Mouse (Mus musculus) forebrain, embryonic 16.5 days (tissue): Measurements from ENCODE around the gene Klb. TPM values are rescaled to one million over a fixed set of nuclear protein-coding genes. Genes with fewer than 3 reads are reported as not detected.

Source experiments
- ATAC-seq: fragments of 200-750 bp; cut with Nextera tagmentation; 2 replicates; pipeline ENCODE4 v1.8.0; 2017; ENCODE audit warnings: mild to moderate bottlenecking, moderate library complexity
- H3K27ac ChIP-seq: fragments of 300-500 bp; sonication (generic); 2 replicates; pipeline ENCODE4 v1.5.1; 2014; ENCODE audit warnings: low read length, control low read depth
- H3K27me3 ChIP-seq: fragments of 300-500 bp; sonication (generic); replicated peaks from 2 replicates; pipeline ENCODE4 v1.6.1; 2014; ENCODE audit warnings: low read length; ENCODE audit not compliant: control insufficient read depth, insufficient read depth
- H3K36me3 ChIP-seq: fragments of 300-500 bp; sonication (generic); 2 replicates; pipeline ENCODE4 v1.6.1; 2014; ENCODE audit not compliant: control insufficient read depth, insufficient read depth
- H3K4me1 ChIP-seq: fragments of 300-500 bp; sonication (generic); replicated peaks from 2 replicates; pipeline ENCODE4 v1.6.1; 2014; ENCODE audit warnings: low read length; ENCODE audit not compliant: control insufficient read depth, insufficient read depth
- H3K4me2 ChIP-seq: fragments of 300-500 bp; sonication (generic); 2 replicates; pipeline ENCODE4 v1.6.1; 2014; ENCODE audit warnings: mild to moderate bottlenecking, low read length, control low read depth
- H3K4me3 ChIP-seq: fragments of 300-500 bp; sonication (generic); replicated peaks from 2 replicates; pipeline ENCODE4 v1.5.1; 2014; ENCODE audit warnings: mild to moderate bottlenecking, low read length, control low read depth
- H3K9ac ChIP-seq: fragments of 300-500 bp; sonication (generic); replicated peaks from 2 replicates; pipeline ENCODE4 v1.6.1; 2014; ENCODE audit warnings: low read depth, low read length, control low read depth
- H3K9me3 ChIP-seq: fragments of 300-500 bp; sonication (generic); 2 replicates; pipeline ENCODE4 v1.6.1; 2016; ENCODE audit warnings: low read length; ENCODE audit not compliant: control insufficient read depth
- WGBS: fragments of 180-500 bp; shearing (Covaris S2); extraction: QIAGEN DNeasy Blood & Tissue Kit; methylation state at CpG from one replicate; pipeline ENCODE4 v1.1.7; 2014; 5-methylcytosine and 5-hydroxymethylcytosine counted together
- polyA plus RNA-seq: library from polyadenylated mRNA; unstranded; fragments of >200 nt; fragmentation: Nextera tagmentation; extraction: Ambion mirVana; gene quantifications from 2 replicates; pipeline ENCODE4 v1.2.1, GENCODE M21; 2015

Klb gene
- polyA plus RNA-seq, 1 experiment from 2014 or later = 0.09 TPM

DNA sequence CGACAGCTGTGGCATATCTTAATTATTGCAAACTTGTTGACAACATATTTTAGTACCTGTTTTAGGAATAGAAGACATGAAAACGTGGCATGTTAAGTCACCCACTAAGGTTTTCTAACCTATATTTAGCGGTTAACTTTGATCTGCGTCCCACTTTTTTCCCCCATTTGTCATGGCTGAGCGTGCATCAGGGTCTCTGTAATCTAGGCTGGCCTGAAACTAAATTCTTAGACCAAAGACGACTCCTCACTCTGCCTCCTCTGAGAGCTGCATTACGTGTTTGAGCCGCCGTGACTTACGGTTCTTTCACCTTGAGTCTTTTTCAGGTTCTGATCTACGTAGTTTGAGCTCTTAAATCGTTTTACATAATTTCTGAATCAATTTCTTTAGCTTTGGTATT lies 43.6 kb downstream of the Klb start:
- peak overlapping the region; percentile 65; the same call in 1 of the 2 replicates for H3K27ac ChIP-seq
- peaks cover 20% of the 10 kb centered on the region for H3K4me1 ChIP-seq
- no peaks in the 10 kb centered on the region for H3K27me3 ChIP-seq
- 2% methylated on average over 12 of the region's 12 CpGs for WGBS
- H3K4me2 ChIP-seq = peak overlapping the region; percentile 91
- H3K36me3 ChIP-seq = peaks cover 20% of the 10 kb centered on the region; the same call in 1 of the 2 replicates
- H3K9ac ChIP-seq = peak overlapping the region; percentile 75
- H3K4me3 ChIP-seq = peak overlapping the region; percentile 57
- peak; percentile 29 for ATAC-seq
- H3K9me3 ChIP-seq = no peaks in the 10 kb centered on the region

DNA sequence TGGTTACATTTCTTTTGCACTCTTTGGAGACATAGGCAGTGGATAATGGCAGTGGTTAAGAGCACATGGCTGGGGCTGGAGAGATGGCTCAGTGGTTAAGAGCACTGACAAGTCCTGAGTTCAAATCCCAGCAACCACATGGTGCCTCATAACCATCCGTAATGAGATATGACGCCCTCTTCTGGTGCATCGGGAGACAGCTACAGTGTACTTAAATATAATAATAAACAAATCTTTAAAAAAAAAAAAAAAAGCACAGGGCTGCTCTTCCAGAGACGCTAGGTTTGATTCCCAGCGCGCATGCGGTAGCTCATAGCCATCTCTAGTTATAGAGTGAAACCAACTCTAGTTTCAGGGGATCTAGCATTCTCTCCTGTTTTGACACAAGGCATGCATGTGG lies 46.3 kb downstream of the Klb start:
- WGBS = 91% methylated on average over 7 of the region's 7 CpGs
- H3K27ac ChIP-seq = no peak overlapping the region
- H3K27me3 ChIP-seq = no peaks in the 10 kb centered on the region
- peaks cover 11% of the 10 kb centered on the region for H3K36me3 ChIP-seq
- no peak overlapping the region for H3K9ac ChIP-seq
- no peaks in the 10 kb centered on the region for H3K9me3 ChIP-seq
- peaks cover 15% of the 10 kb centered on the region for H3K4me1 ChIP-seq
- no peak for ATAC-seq
- no peak overlapping the region for H3K4me2 ChIP-seq
- H3K4me3 ChIP-seq = no peak overlapping the region

DNA sequence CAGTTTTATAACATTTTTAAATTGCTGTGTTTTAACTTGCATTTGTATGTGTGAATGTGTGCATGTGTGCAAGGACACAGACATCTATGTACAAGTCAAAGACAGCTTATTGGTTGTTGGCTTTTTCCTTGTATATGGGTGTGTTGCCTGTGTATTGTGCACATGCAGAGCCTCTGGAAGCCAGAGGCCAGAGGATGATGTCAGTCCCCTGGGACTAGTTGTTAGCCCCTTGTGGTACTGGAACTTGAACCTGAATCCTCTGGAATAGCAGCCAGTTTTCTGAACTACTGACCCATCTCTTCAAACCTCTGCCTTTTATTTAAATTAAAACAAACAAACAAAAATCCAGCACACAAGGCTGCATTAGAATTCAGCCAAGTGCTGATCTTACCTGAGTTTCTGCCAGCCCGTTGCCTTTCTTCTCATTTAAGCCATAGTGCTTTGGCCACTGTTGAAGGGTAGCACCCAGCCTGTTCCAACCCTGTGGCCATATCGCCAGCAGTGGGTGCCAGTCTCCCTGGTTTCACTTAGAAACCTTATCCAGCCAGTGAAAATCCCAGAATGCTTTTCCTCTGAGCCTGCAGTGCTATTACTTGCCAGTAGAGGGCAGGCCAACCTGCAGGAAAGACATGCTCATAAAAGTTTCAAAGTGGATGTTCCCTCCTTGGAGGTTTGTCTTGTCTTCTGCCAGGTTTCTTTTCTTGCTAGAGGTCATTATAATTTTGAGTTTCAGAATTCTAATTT lies 53.3 kb downstream of the Klb start:
- no peak overlapping the region for H3K9ac ChIP-seq
- H3K27ac ChIP-seq = no peak overlapping the region
- H3K27me3 ChIP-seq = no peaks in the 10 kb centered on the region
- WGBS = 24% methylated on average over 2 of the region's 2 CpGs
- no peak overlapping the region for H3K4me3 ChIP-seq
- peaks cover 35% of the 10 kb centered on the region for H3K36me3 ChIP-seq
- no peaks in the 10 kb centered on the region for H3K4me1 ChIP-seq
- no peak overlapping the region for H3K4me2 ChIP-seq
- peak; percentile 69; the same call in 1 of the 2 replicates for ATAC-seq
- H3K9me3 ChIP-seq = no peaks in the 10 kb centered on the region

DNA sequence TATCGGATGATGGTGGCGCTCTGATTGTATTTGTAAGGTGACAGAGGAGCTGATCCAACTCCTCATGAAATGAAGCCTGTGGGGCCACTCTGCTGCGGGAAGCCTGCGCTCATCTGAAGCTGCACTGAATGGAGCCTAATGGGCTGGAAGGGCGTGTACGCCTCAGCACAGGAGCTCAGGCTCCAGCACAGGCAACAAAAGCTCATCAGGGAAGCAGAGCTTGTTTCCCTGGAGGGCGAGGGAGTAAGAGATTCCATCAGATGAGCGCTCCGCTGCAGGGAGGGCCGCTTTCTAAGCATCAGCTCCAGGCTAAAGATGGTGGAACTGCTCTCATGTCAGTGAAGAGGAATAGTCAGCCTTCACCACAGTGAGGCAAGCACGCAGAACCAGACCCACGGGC lies 59.9 kb downstream of the Klb start:
- H3K36me3 ChIP-seq = peaks cover 29% of the 10 kb centered on the region
- no peak overlapping the region for H3K9ac ChIP-seq
- no peaks in the 10 kb centered on the region for H3K27me3 ChIP-seq
- no peak overlapping the region for H3K27ac ChIP-seq
- H3K4me1 ChIP-seq = no peaks in the 10 kb centered on the region
- no peaks in the 10 kb centered on the region for H3K9me3 ChIP-seq
- WGBS = 13% methylated on average over 12 of the region's 12 CpGs
- H3K4me2 ChIP-seq = no peak overlapping the region
- H3K4me3 ChIP-seq = no peak overlapping the region
- no peak for ATAC-seq

DNA sequence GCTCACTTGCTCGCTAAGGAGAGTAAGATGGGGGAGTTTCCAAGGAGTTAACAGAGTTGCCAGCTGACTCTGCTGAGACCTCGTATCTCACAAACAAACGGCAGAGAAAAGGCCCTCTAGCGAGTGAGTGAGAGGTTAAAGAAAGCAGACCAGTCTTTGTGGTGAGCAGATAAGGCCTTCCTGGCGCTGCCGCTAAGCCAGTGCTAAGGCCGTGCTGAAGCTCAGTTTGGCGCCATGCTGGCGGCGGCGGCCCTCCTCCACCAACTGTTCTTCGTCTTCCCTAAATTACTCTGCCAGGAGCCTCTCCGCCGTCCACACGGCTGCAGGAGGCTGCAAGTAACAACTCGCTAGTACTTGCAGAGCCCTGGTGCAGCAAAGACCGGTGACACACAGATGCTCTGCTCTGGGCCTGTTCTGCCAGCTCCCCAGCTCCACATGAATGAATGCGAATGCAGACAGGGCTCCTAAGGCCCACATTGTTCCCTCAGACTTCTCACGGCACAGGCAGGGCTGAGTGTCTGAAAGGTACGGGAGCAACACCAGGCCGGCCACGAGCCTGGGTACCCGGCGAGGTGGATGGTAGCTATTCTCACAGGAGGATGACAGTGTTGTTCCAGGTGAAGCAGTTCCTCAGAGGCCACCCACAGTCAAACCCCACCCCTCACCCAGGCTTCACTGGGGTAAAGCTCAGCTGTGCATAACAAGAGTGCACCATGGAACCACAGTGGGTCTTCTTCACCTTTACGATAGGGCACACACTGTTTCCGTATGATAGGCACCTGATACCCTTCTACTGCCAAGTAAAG lies 67.7 kb downstream of the Klb start:
- peak; percentile 55; the same call in 1 of the 2 replicates for ATAC-seq
- H3K9me3 ChIP-seq = no peaks in the 10 kb centered on the region
- peaks cover 23% of the 10 kb centered on the region for H3K36me3 ChIP-seq
- 18% methylated on average over 26 of the region's 26 CpGs for WGBS
- H3K4me1 ChIP-seq = no peaks in the 10 kb centered on the region; the same call in 1 of the 2 replicates
- H3K9ac ChIP-seq = no peak overlapping the region
- H3K4me3 ChIP-seq = no peak overlapping the region
- H3K27ac ChIP-seq = no peak overlapping the region
- no peaks in the 10 kb centered on the region for H3K27me3 ChIP-seq
- H3K4me2 ChIP-seq = no peak overlapping the region

DNA sequence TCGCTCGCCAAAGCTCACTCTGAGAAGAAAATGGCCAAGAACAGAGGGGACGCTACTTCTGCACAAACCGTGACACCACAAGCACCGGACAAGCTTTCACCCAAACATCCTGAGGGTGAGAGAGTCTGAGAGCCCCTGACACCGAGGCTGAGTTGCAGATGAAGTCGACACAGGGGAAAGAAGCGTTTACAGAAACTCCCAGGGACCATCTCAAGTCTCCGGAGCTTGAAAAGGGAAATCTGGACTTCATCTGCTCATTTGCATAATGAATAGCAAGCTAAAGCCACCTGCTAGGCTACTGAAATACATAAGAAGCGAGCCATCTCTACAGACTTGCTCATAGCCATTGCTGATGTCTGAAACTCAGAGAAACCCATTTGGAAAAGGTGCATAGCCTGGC lies 71.0 kb downstream of the Klb start:
- WGBS = 58% methylated on average over 10 of the region's 10 CpGs
- no peak for ATAC-seq
- H3K27ac ChIP-seq = no peak overlapping the region
- H3K9ac ChIP-seq = no peak overlapping the region
- H3K36me3 ChIP-seq = peaks cover 38% of the 10 kb centered on the region
- H3K4me2 ChIP-seq = no peak overlapping the region
- H3K4me3 ChIP-seq = no peak overlapping the region
- H3K9me3 ChIP-seq = no peaks in the 10 kb centered on the region
- no peaks in the 10 kb centered on the region for H3K27me3 ChIP-seq
- no peaks in the 10 kb centered on the region; the same call in 1 of the 2 replicates for H3K4me1 ChIP-seq

DNA sequence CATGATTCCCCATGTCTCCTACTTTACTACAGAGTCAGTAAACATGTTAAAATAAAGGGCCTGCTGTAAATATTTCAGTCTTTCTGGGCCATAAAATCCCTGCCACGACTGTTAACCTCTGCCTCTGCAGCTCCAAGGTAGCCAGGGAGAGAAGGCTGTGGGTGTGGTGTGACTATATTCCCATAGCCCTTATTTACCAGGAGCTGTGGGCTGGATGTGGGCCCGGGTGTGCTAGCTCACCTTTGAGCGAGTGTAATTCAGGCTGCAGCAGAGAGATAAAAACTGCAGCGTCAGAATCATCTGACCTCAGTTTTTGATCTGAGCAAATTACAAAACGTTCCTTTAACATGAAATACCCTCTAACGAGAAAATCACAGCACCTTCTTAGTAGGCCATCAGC lies 72.7 kb downstream of the Klb start:
- no peak overlapping the region for H3K9ac ChIP-seq
- peaks cover 36% of the 10 kb centered on the region for H3K36me3 ChIP-seq
- no peak overlapping the region for H3K4me3 ChIP-seq
- no peaks in the 10 kb centered on the region for H3K9me3 ChIP-seq
- no peaks in the 10 kb centered on the region for H3K27me3 ChIP-seq
- ATAC-seq = no peak
- H3K27ac ChIP-seq = no peak overlapping the region
- 75% methylated on average over 6 of the region's 6 CpGs for WGBS
- no peaks in the 10 kb centered on the region; the same call in 1 of the 2 replicates for H3K4me1 ChIP-seq
- no peak overlapping the region for H3K4me2 ChIP-seq

DNA sequence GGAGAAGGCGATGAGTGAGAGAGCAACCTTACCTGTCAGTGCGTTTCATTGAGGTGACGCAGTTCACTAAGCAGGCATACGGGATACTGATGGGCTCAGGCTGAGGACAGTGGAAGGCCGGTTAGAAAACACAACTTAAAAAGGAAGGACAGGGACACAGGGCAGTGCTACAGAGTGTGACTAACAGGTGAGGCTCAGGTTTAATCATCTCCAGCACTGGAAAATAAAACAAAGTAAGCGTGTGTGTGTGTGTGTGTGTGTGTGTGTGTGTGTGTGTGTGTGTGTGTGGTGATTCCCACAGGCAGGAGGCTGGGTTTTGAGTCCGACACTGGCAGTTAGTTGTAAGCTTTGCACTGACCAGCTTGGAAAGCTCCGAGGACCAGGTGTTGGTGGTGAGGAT lies 74.7 kb downstream of the Klb start:
- H3K4me2 ChIP-seq = no peak overlapping the region
- no peaks in the 10 kb centered on the region for H3K4me1 ChIP-seq
- WGBS = 94% methylated on average over 8 of the region's 8 CpGs
- no peak overlapping the region for H3K27ac ChIP-seq
- no peak overlapping the region for H3K9ac ChIP-seq
- no peak overlapping the region for H3K4me3 ChIP-seq
- H3K9me3 ChIP-seq = no peaks in the 10 kb centered on the region
- H3K36me3 ChIP-seq = peaks cover 36% of the 10 kb centered on the region
- H3K27me3 ChIP-seq = no peaks in the 10 kb centered on the region
- ATAC-seq = no peak

DNA sequence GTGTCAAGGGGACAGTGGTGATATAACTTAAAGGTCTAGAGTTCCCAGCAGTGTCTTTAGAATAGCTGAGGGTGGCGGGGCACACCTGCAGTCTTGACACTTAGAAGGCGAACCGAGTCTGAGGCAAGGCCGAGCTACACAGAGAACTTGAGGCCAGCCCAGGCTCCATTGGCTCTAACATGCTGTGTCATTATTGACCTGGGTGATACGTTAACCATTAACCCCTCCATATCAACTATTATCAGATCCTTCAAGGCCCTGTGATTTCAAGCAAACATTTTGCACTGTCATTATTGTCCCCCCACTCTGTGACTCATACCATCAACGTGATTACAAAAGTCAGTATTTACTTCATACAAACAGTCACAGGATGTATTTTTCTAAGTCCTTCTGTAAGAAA lies 76.1 kb downstream of the Klb start:
- 95% methylated on average over 6 of the region's 6 CpGs for WGBS
- no peak overlapping the region for H3K4me3 ChIP-seq
- peaks cover 31% of the 10 kb centered on the region for H3K36me3 ChIP-seq
- no peaks in the 10 kb centered on the region for H3K27me3 ChIP-seq
- H3K9me3 ChIP-seq = no peaks in the 10 kb centered on the region
- H3K9ac ChIP-seq = no peak overlapping the region
- no peak overlapping the region for H3K4me2 ChIP-seq
- no peak overlapping the region for H3K27ac ChIP-seq
- ATAC-seq = no peak
- H3K4me1 ChIP-seq = no peaks in the 10 kb centered on the region
